Mouse (Mus musculus): ENCODE data around the gene Fam173a. TPM values are rescaled to one million over a fixed set of nuclear protein-coding genes. Genes with fewer than 3 reads are reported as not detected.

The Fam173a gene
- total and polyA plus RNA-seq, 3 experiments: 20.5 to 50.5 (median 24.1) TPM

DNA sequence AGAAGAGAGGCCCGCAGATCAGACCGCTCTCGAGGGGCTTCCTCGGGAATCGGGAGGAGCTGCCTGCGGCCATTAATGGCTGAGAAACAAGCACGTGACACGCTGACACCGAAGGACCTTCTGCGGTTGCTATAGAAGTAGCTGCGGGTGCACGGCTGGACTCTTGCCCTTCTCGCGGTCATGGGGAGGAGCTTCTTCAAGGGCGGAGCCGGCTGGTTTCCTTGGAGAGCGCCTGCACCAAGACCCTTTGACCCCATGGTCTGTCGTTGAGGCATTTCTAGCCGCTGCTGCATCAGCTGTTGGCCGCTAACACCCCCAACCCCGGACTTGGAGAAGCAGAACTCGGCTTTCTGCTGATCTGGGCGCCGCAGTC, 40.6 kb upstream of the Fam173a start, which contains the start of gene Stub1:
Stub1 (minus strand) TSS at position 114 of the 373 bp plus-strand sequence.
- peak; percentile 73 for DNase-seq (ENCODE audit: low spot score)
- H3K4me1 ChIP-seq (ENCODE audit: insufficient read depth, low read depth, low read length): peaks cover 84% of the 10 kb centered on the region
- H3K4me3 ChIP-seq (ENCODE audit: low read depth, low read length): peak within 1 kb of the TSS; percentile 81
- ATAC-seq (ENCODE audit: extremely low read depth, insufficient number of reproducible peaks, low FRiP score, poor library complexity, severe bottlenecking): peak; percentile 61
- TF ChIP-seq TAL1 (conservative IDR thresholded peaks at IDR 0.05; ENCODE audit: low read depth, low read length): no peak
- TF ChIP-seq CTCF (IDR thresholded peaks at IDR 0.05; ENCODE audit: low read depth, low read length): no peak
- TF ChIP-seq GATA1 (IDR thresholded peaks at IDR 0.05; ENCODE audit: borderline replicate concordance, low read length): no peak
- TF ChIP-seq GATA2 (IDR thresholded peaks at IDR 0.05; ENCODE audit: borderline replicate concordance, low read depth, low read length): no peak
- no peak for TF ChIP-seq POLR2AphosphoS5 (IDR thresholded peaks at IDR 0.05; ENCODE audit: insufficient replicate concordance, low read depth, low read length)
- H3K36me3 ChIP-seq (replicated peaks): peaks cover 85% of the 10 kb centered on the region
- no peaks in the 10 kb centered on the region for H3K27me3 ChIP-seq (ENCODE audit: insufficient read depth, low read length)
- no peaks in the 10 kb centered on the region for H3K9me3 ChIP-seq (replicated peaks)

DNA sequence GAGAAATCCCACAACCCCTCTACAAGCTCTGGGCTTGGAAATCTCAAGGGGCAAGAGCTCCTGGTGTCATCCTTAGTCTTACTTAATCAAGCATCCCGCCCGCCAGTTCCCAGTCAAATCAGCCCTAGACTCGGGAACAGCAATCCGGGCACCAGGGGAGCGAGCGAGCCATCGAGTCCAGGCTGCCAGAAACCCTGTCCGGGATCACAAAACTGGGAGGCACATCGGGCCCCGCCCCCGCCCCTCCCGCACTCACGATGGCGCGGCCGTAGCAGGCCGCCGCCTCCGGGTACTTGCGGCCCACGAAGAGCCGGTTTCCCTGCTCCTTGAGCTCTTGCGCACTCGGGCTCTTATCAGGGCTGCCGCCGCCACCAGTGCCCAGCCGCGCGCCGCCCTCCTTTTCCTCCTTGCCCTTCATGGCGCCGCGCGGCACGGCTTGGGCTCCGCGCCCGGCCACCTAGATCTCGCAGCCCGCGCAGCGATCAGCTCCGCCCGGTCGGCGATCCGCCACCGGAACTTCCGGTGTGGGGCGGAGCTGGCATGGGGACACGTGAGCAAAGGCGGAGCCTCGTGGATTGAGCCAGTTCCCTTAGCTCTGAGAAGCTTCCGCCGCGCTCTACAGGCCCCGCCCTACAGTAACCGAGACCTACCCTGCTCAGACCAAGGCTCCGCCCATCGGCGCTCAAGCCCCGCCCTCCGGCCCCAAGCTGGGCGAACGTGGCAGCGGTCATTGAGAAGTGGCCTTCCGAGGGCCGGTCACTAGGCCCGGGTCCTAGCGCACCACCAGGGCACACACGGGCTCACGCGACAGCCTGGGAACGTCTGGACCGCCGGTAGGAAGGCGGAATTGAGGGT, 40.0 kb upstream of the Fam173a start:
- Histone ChIP-seq H3K36me3 (replicated peaks) (peaks cover 85% of the 10 kb centered on the region), H3K27me3 (ENCODE audit: insufficient read depth, low read length) (no peaks in the 10 kb centered on the region), H3K4me1 (ENCODE audit: insufficient read depth, low read depth, low read length) (peaks cover 83% of the 10 kb centered on the region), H3K9me3 (replicated peaks) (no peaks in the 10 kb centered on the region), H3K4me3 (ENCODE audit: low read depth, low read length) (peak overlapping the region; percentile 81)
- no peak for TF ChIP-seq CTCF (IDR thresholded peaks at IDR 0.05; ENCODE audit: low read depth, low read length)
- no peak for TF ChIP-seq GATA2 (IDR thresholded peaks at IDR 0.05; ENCODE audit: borderline replicate concordance, low read depth, low read length)
- TF ChIP-seq TAL1 (conservative IDR thresholded peaks at IDR 0.05; ENCODE audit: low read depth, low read length): no peak
- TF ChIP-seq POLR2AphosphoS5 (IDR thresholded peaks at IDR 0.05; ENCODE audit: insufficient replicate concordance, low read depth, low read length): no peak
- no peak for TF ChIP-seq GATA1 (IDR thresholded peaks at IDR 0.05; ENCODE audit: borderline replicate concordance, low read length)
- ATAC-seq (ENCODE audit: extremely low read depth, insufficient number of reproducible peaks, low FRiP score, poor library complexity, severe bottlenecking) (peak; percentile 92), DNase-seq (ENCODE audit: low spot score) (peak; percentile 99)

- ATAC-seq (ENCODE audit: extremely low read depth, insufficient number of reproducible peaks, low FRiP score, poor library complexity, severe bottlenecking) (no peak), DNase-seq (ENCODE audit: low spot score) (no peak)
- Histone ChIP-seq H3K4me1 (ENCODE audit: insufficient read depth, low read depth, low read length) (peaks cover 84% of the 10 kb centered on the region), H3K36me3 (replicated peaks) (peaks cover 85% of the 10 kb centered on the region), H3K9me3 (replicated peaks) (no peaks in the 10 kb centered on the region), H3K4me3 (ENCODE audit: low read depth, low read length) (peak overlapping the region; percentile 81), H3K27me3 (ENCODE audit: insufficient read depth, low read length) (no peaks in the 10 kb centered on the region)
- TF ChIP-seq GATA1 (IDR thresholded peaks at IDR 0.05; ENCODE audit: borderline replicate concordance, low read length): no peak
- TF ChIP-seq POLR2AphosphoS5 (IDR thresholded peaks at IDR 0.05; ENCODE audit: insufficient replicate concordance, low read depth, low read length): no peak
- no peak for TF ChIP-seq TAL1 (conservative IDR thresholded peaks at IDR 0.05; ENCODE audit: low read depth, low read length)
- TF ChIP-seq CTCF (IDR thresholded peaks at IDR 0.05; ENCODE audit: low read depth, low read length): no peak
- no peak for TF ChIP-seq GATA2 (IDR thresholded peaks at IDR 0.05; ENCODE audit: borderline replicate concordance, low read depth, low read length)
Observed at GRCm38 (mm10) chr17:25831451-25832281, 39.0 kb upstream of the Fam173a start.

- Histone ChIP-seq H3K36me3 (replicated peaks) (peaks cover 85% of the 10 kb centered on the region), H3K27me3 (ENCODE audit: insufficient read depth, low read length) (no peaks in the 10 kb centered on the region), H3K4me3 (ENCODE audit: low read depth, low read length) (peak overlapping the region; percentile 81; the same call in 1 of the 2 replicates), H3K9me3 (replicated peaks) (no peaks in the 10 kb centered on the region), H3K4me1 (ENCODE audit: insufficient read depth, low read depth, low read length) (peaks cover 84% of the 10 kb centered on the region)
- ATAC-seq (ENCODE audit: extremely low read depth, insufficient number of reproducible peaks, low FRiP score, poor library complexity, severe bottlenecking): no peak
- TF ChIP-seq GATA1 (IDR thresholded peaks at IDR 0.05; ENCODE audit: borderline replicate concordance, low read length) (no peak), GATA2 (IDR thresholded peaks at IDR 0.05; ENCODE audit: borderline replicate concordance, low read depth, low read length) (no peak), POLR2AphosphoS5 (IDR thresholded peaks at IDR 0.05; ENCODE audit: insufficient replicate concordance, low read depth, low read length) (no peak), TAL1 (conservative IDR thresholded peaks at IDR 0.05; ENCODE audit: low read depth, low read length) (no peak), CTCF (IDR thresholded peaks at IDR 0.05; ENCODE audit: low read depth, low read length) (no peak)
- no peak for DNase-seq (ENCODE audit: low spot score)
Observed at GRCm38 (mm10) chr17:25830806-25831431, 38.2 kb upstream of the Fam173a start.

DNA sequence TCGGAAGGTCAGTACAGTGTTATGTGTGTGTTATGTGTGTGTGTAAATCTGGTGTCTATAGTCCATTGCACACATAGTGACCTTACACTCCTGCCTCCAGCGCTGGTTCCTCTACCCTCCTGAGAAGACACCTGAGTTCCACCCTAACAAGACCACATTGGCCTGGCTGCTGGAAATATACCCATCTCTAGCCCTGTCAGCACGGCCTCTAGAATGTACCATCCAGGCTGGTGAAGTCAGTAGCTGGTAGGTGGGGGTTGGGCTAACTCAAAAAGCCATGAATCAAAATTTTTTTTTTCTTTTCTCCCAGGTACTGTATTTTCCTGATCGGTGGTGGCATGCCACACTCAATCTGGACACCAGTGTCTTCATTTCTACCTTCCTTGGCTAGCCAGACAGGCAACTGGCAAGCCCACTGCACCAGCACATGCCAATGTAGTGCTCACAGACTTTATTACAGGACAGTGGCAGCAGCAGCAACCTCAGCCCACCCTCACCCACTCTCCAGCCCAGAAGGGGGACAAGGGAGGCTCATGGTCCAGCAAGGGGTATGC, 37.6 kb upstream of the Fam173a start:
- DNase-seq (ENCODE audit: low spot score) (no peak), ATAC-seq (ENCODE audit: extremely low read depth, insufficient number of reproducible peaks, low FRiP score, poor library complexity, severe bottlenecking) (no peak)
- TF ChIP-seq GATA2 (IDR thresholded peaks at IDR 0.05; ENCODE audit: borderline replicate concordance, low read depth, low read length) (no peak), CTCF (IDR thresholded peaks at IDR 0.05; ENCODE audit: low read depth, low read length) (no peak), POLR2AphosphoS5 (IDR thresholded peaks at IDR 0.05; ENCODE audit: insufficient replicate concordance, low read depth, low read length) (no peak), GATA1 (IDR thresholded peaks at IDR 0.05; ENCODE audit: borderline replicate concordance, low read length) (no peak), TAL1 (conservative IDR thresholded peaks at IDR 0.05; ENCODE audit: low read depth, low read length) (no peak)
- Histone ChIP-seq H3K4me3 (ENCODE audit: low read depth, low read length) (peak overlapping the region; percentile 21; the same call in 1 of the 2 replicates), H3K9me3 (replicated peaks) (no peaks in the 10 kb centered on the region), H3K27me3 (ENCODE audit: insufficient read depth, low read length) (no peaks in the 10 kb centered on the region), H3K4me1 (ENCODE audit: insufficient read depth, low read depth, low read length) (peaks cover 84% of the 10 kb centered on the region), H3K36me3 (replicated peaks) (peaks cover 85% of the 10 kb centered on the region)

Measured in G1E (cell line).